Mouse (Mus musculus) urinary bladder, postnatal 10 days (tissue): ENCODE data around the gene Gtf2h2.
"Not testable (repeated sequence)": the region's sequence is repeated elsewhere in the genome, so short reads cannot be mapped to it uniquely, and the experiment has no call there.

ENCODE experiments used
- DNase-seq: peaks from one replicate; pipeline ENCODE4 v3.0.0; 2022; ENCODE audit warnings: low spot score

The Gtf2h2 gene

DNA sequence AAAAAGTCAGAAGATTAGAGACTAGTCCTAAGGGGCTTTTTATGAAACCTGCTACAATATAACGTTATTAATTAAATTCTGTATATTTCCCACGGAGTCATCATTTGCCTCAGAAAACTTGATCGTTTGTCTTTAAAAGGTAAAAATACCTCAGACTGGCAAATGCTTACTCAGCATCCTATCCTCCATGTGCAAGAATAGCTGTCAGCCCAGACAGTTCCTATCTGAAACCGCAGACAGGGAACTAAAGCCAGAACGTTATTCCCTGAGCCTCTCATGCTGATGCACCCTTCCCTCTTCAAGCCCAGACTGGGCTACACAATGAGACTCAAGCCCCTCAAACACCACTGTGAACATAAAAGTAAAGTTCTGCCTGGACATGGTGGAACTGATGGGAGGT is 2.0 kb downstream of the Gtf2h2 start:
- no peak for DNase-seq

DNA sequence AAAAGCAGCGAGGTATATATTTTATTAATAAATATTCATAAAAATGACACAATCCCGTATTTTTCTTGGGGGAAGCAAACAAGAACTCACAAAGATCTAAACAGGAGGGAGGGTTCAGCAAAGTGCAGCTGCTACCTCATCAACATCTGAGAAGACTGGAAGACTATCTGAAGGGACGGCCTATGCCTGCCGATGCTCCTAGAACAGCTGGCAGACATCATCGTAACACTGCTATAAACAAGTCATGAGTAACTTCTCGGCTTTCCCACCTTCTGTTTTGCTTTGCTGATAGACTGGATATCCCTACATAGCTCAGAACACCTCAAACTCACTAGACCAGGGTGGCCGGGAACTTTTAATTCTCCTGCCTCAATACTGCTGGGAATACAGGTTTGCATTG is 8.8 kb downstream of the Gtf2h2 start:
- no peak for DNase-seq

DNA sequence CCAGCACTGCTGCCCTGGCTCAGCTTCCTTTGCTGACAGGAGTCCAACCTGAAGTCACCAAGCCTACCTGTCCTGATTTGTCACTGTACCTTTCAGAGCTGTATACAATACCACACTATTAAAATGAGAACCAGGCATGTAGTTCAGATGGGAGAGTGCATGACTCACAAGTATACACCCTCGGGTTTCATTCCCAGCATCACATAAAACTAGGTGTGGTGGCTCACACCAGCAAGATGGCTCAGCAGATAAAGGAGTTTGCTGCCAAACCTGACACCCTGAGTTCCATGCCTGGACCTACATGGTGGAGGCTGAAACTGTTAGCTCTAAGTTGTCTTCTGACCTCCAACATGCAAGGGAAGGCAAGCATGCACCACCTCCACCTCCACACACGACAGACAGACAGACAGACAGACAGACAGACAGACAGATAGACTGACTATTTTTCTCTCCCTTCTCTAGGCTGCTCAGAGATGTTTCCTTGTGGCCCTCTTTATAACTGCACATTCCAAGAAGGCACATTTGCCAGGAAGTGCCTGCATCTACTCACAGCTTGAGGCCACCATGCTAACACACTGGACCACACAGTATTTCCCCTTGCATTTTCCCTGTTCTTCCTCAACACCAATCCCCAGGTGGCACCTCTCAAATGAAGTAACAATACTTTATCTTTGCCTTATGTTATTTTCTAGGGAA is 28.7 kb downstream of the Gtf2h2 start:
- DNase-seq, result no peak

DNA sequence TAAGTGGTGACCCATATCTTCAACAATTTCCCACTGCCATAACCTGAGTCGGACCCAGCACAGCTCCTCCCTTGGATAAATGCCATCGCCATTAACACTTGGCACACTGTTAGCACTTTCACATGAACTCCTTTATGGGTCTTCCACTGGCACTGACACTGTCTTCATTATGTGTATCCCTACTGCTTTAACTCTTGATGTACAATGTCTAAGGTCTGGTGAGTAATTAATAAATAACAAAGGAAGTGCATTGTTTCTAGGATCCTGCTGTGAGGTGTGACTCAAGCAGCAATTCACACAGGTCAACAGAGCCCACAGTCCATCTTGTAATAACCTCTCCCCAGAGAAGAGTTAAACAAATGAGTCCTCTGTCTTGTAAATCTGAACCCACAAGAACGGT is 31.0 kb downstream of the Gtf2h2 start:
- DNase-seq, result no peak

- not testable (repeated sequence) for DNase-seq
These were observed 39.8 kb downstream of the Gtf2h2 start, which contains the start of gene Naip1 for GRCm38 (mm10) chr13:100452415-100453127. Naip1 (minus strand) TSS chr13:100452869.

DNA sequence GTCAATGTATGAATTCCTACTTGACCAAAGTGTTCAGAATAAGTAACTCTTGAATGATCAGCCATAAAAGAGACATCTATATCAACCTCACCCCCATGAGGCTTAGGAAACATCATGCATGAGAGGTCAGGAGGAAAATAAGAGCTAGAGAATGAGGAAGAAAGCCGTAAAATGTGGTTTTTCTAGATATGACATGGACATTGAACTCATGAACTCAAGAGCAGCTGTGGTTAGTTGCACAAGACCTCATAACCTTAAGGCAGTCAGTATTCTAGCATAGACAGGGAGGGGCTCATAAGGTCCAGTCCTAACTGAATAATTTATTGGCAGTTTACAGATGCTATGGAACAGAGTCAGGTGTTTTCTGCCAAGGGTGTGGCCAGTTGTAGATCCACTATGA is 42.9 kb downstream of the Gtf2h2 start:
- DNase-seq, result no peak

GRCm38 (mm10) chr13:100440116-100440515 is 52.3 kb downstream of the Gtf2h2 start:
- DNase-seq, result no peak

DNA sequence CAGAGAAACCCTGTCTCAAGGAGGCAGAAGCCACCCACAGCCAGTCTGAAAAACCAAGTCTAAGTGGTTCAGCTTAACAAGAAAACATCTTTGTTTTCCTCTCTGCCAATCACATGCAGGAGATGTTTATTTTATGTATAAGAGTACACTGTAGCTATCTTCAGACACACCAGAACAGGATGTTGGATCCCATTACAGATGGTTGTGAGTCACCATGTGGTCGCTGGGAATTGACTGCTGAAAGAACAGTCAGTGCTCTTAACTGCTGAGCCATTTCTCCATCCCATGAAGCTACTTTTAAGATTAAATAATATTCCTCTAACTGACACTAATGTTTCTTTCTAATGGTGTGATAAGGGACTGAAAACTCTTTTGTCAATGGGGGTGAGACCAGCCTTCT is 53.7 kb downstream of the Gtf2h2 start:
- DNase-seq, result no peak

DNA sequence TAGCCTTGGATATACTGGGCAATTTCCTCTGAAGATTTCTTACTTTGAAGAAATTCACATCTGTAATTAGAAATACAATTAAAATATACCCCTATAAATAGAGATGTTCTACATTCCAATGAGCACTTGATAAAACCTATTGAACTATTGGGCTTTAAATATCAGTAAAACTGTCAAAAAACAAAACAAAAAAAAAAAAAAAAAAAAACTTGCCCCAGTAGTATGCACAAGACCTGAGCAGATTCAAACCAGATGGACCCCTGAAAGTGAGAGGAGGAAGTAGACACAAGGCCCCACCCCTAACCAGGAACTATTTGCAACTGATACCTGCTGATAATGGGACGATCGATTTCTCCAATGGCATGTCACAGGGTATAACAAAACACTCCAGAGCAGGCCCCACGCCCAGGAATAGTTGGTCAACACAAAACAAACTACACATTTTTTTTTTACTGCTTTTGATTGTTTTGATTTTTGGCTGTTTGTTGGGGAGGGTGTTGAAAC is 55.0 kb downstream of the Gtf2h2 start:
- no peak for DNase-seq

GRCm38 (mm10) chr13:100436556-100437163 is 55.7 kb downstream of the Gtf2h2 start:
- not testable (repeated sequence) for DNase-seq

GRCm38 (mm10) chr13:100419958-100420357 is 72.4 kb downstream of the Gtf2h2 start:
- DNase-seq, result not testable (repeated sequence)

DNA sequence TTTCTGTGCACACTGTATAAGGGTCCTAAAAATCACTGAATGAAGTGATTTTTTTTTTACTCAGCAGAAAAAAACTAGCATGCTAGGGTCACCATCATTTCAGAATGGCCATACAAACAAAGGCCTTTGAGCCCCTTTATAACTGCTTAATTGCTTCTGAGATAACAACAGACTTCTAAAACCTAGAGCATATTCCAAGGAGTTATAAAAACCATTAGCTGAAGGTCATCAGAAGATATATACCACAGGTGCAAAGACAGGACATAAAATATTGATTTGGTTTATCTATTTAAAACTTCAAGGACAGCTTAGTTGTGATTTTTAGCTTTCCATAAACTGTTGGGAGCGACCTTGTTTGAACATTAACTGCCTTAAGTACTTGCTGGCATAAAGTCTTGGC is 78.0 kb downstream of the Gtf2h2 start:
- no peak for DNase-seq
